Mouse (Mus musculus) MEL (cell line): ENCODE measurements around the gene Plekhg1.

ENCODE experiments used
- CTCF ChIP-seq, 3 experiments: IDR thresholded peaks in 2 of 3; conservative IDR thresholded peaks in 1 of 3; 2 replicates each; pipeline ENCODE4 v1.5.1; 2011 to 2012; ENCODE audit warnings: low read length in 3 of 3, low read depth in 2 of 3, mild to moderate bottlenecking in 2 of 3, improper control_type of control experiment in 1 of 3, inconsistent platforms in 1 of 3, mixed read lengths in 1 of 3, moderate library complexity in 1 of 3; ENCODE audit not compliant: control insufficient read depth in 1 of 3, insufficient read depth in 1 of 3, poor library complexity in 1 of 3, severe bottlenecking in 1 of 3
- GATA1 ChIP-seq: IDR thresholded peaks from 2 replicates; pipeline ENCODE4 v1.6.1; 2011; ENCODE audit warnings: low read depth, low read length, improper control_type of control experiment
- HCFC1 ChIP-seq: IDR thresholded peaks from 2 replicates; pipeline ENCODE4 v1.6.1; 2012; ENCODE audit warnings: low read depth, mild to moderate bottlenecking, inconsistent platforms, low read length, improper control_type of control experiment, moderate library complexity
- KAT2A ChIP-seq: conservative IDR thresholded peaks from 2 replicates; pipeline ENCODE4 v1.6.1; 2012; ENCODE audit warnings: low read depth, low read length, improper control_type of control experiment, inconsistent platforms
- MYC ChIP-seq: IDR thresholded peaks from 2 replicates; pipeline ENCODE4 v1.6.1; 2011; ENCODE audit warnings: low read depth, mild to moderate bottlenecking, low read length, improper control_type of control experiment, moderate library complexity
- NELFE ChIP-seq: IDR thresholded peaks from 2 replicates; pipeline ENCODE4 v1.6.1; 2011; ENCODE audit warnings: low read depth, low read length, improper control_type of control experiment
- NRF1 ChIP-seq: IDR thresholded peaks from 2 replicates; pipeline ENCODE4 v1.6.1; 2014; ENCODE audit warnings: low read depth, mild to moderate bottlenecking, inconsistent platforms, low read length, improper control_type of control experiment, moderate library complexity; ENCODE audit not compliant: poor library complexity, insufficient read depth, severe bottlenecking
- SMC3 ChIP-seq: IDR thresholded peaks from 2 replicates; pipeline ENCODE4 v1.6.1; 2011; ENCODE audit warnings: low read depth, low read length, improper control_type of control experiment
- USF2 ChIP-seq, 2 experiments: IDR thresholded peaks; 2 replicates each; pipeline ENCODE4 v1.6.1; 2011 to 2012; ENCODE audit warnings: improper control_type of control experiment in 2 of 2, low read length in 2 of 2, borderline replicate concordance in 1 of 2, inconsistent platforms in 1 of 2, low read depth in 1 of 2, mild to moderate bottlenecking in 1 of 2; ENCODE audit not compliant: insufficient read depth in 1 of 2

DNA sequence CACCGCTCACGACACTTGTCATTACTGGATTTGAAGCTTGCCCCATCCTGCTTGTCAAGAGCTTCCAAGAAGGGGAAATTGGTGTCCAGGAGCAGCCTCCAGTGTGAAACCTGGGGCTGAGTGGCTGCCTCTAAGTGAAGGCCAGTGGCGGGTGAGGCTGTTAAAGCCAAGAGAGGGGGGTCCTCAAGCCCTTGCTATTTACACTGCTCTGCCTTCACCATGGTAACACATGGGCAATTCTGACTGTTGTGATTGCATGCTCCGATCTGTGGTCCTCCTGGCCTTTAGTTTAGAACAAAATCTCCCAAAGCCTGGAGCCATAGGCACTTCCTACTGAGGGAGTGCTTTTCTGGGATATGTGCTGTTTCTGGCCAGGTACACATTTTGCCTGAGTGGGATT, 118.3 kb downstream of the Plekhg1 start:
- no peak for TF ChIP-seq MYC
- no peak for TF ChIP-seq HCFC1
- TF ChIP-seq USF2 (IDR thresholded peaks at IDR 0.05; ENCODE audit: borderline replicate concordance in 1 of 2, insufficient read depth in 1 of 2, low read depth in 1 of 2, low read length in 2 of 2), result no peak
- no peak for TF ChIP-seq SMC3
- no peak for TF ChIP-seq CTCF (IDR thresholded peaks at IDR 0.05 in 2 of 3, conservative IDR thresholded peaks at IDR 0.05 in 1 of 3; ENCODE audit: control insufficient read depth in 1 of 3, insufficient read depth in 1 of 3, low read depth in 2 of 3, low read length in 3 of 3, poor library complexity in 1 of 3, severe bottlenecking in 1 of 3)
- TF ChIP-seq NRF1, result no peak
- TF ChIP-seq GATA1, result no peak
- TF ChIP-seq NELFE, result no peak
- no peak for TF ChIP-seq KAT2A
